Mouse (Mus musculus): Measurements from ENCODE around the gene Pir. TPM values are rescaled to one million over a fixed set of nuclear protein-coding genes. Genes with fewer than 3 reads are reported as not detected.
A peak's percentile ranks its signal among the peaks of the same experiment; 100 is the strongest.

Gene Pir
- polyA plus RNA-seq, 1 experiment from 2014 or later: 20.2 TPM

- H3K9me3 ChIP-seq (replicated peaks): no peaks in the 10 kb centered on the region
- ATAC-seq (ENCODE audit: low read depth): no peak
- H3K4me1 ChIP-seq (replicated peaks): no peaks in the 10 kb centered on the region
- H3K4me3 ChIP-seq (replicated peaks): no peak overlapping the region
- no peak for DNase-seq
- no peaks in the 10 kb centered on the region; the same call in 1 of the 2 replicates for H3K27me3 ChIP-seq
- no peak overlapping the region for H3K9ac ChIP-seq
- H3K4me2 ChIP-seq: no peak overlapping the region
- 69% methylated on average over 4 of the region's 4 CpGs for WGBS (ENCODE audit: insufficient replicate concordance)
- H3K27ac ChIP-seq: no peak overlapping the region
- no peaks in the 10 kb centered on the region for H3K36me3 ChIP-seq
These were observed 69.4 kb downstream of the Pir start for GRCm38 (mm10) chrX:164338591-164338990.

GRCm38 (mm10) chrX:164345359-164345938 lies 76.3 kb downstream of the Pir start:
- H3K4me1 ChIP-seq (replicated peaks): no peaks in the 10 kb centered on the region
- H3K27ac ChIP-seq: no peak overlapping the region
- H3K36me3 ChIP-seq: no peaks in the 10 kb centered on the region
- H3K27me3 ChIP-seq: no peaks in the 10 kb centered on the region
- 82% methylated on average over 4 of the region's 4 CpGs for WGBS (ENCODE audit: insufficient replicate concordance)
- H3K4me2 ChIP-seq: no peak overlapping the region
- no peak overlapping the region for H3K4me3 ChIP-seq (replicated peaks)
- ATAC-seq (ENCODE audit: low read depth) (no peak), DNase-seq (no peak)
- no peaks in the 10 kb centered on the region for H3K9me3 ChIP-seq (replicated peaks)
- H3K9ac ChIP-seq: no peak overlapping the region

GRCm38 (mm10) chrX:164348937-164349336 lies 79.8 kb downstream of the Pir start:
- Histone ChIP-seq H3K4me3 (replicated peaks) (no peak overlapping the region), H3K27me3 (no peaks in the 10 kb centered on the region), H3K9ac (no peak overlapping the region), H3K9me3 (replicated peaks) (no peaks in the 10 kb centered on the region), H3K4me2 (no peak overlapping the region), H3K27ac (no peak overlapping the region), H3K4me1 (replicated peaks) (no peaks in the 10 kb centered on the region), H3K36me3 (no peaks in the 10 kb centered on the region)
- WGBS (ENCODE audit: insufficient replicate concordance): 61% methylated on average over 3 of the region's 3 CpGs
- ATAC-seq (ENCODE audit: low read depth) (no peak), DNase-seq (no peak)

- no peak overlapping the region for H3K4me3 ChIP-seq (replicated peaks)
- no peak overlapping the region for H3K27ac ChIP-seq
- no peaks in the 10 kb centered on the region for H3K36me3 ChIP-seq
- no peak overlapping the region for H3K9ac ChIP-seq
- WGBS (ENCODE audit: insufficient replicate concordance): 66% methylated on average over 4 of the region's 4 CpGs
- DNase-seq (no peak), ATAC-seq (ENCODE audit: low read depth) (no peak)
- H3K27me3 ChIP-seq: no peaks in the 10 kb centered on the region
- no peak overlapping the region for H3K4me2 ChIP-seq
- no peaks in the 10 kb centered on the region for H3K4me1 ChIP-seq (replicated peaks)
- H3K9me3 ChIP-seq (replicated peaks): no peaks in the 10 kb centered on the region
These were observed 96.1 kb downstream of the Pir start for GRCm38 (mm10) chrX:164365153-164365865.

- ATAC-seq (ENCODE audit: low read depth): no peak
- no peaks in the 10 kb centered on the region for H3K36me3 ChIP-seq
- DNase-seq: no peak
- 68% methylated on average over 3 of the region's 3 CpGs for WGBS (ENCODE audit: insufficient replicate concordance)
- no peaks in the 10 kb centered on the region for H3K27me3 ChIP-seq
- no peaks in the 10 kb centered on the region for H3K9me3 ChIP-seq (replicated peaks)
- no peak overlapping the region for H3K4me3 ChIP-seq (replicated peaks)
- H3K9ac ChIP-seq: no peak overlapping the region
- H3K4me2 ChIP-seq: no peak overlapping the region
- no peak overlapping the region for H3K27ac ChIP-seq
- no peaks in the 10 kb centered on the region for H3K4me1 ChIP-seq (replicated peaks)
These were observed 101.4 kb downstream of the Pir start for GRCm38 (mm10) chrX:164370576-164370975.

- Histone ChIP-seq H3K9ac (no peak within 1 kb of the TSS), H3K4me2 (no peak within 1 kb of the TSS), H3K36me3 (no peaks in the 10 kb centered on the region), H3K27me3 (no peaks in the 10 kb centered on the region), H3K4me3 (replicated peaks) (no peak within 1 kb of the TSS), H3K4me1 (replicated peaks) (no peaks in the 10 kb centered on the region), H3K9me3 (replicated peaks) (no peaks in the 10 kb centered on the region), H3K27ac (no peak within 1 kb of the TSS)
- DNase-seq (no peak), ATAC-seq (ENCODE audit: low read depth) (no peak)
- 26% methylated on average over 3 of the region's 3 CpGs for WGBS (ENCODE audit: insufficient replicate concordance)
These were observed 103.9 kb downstream of the Pir start, which contains the start of gene Vegfd for GRCm38 (mm10) chrX:164373081-164373480. Gene Vegfd (plus strand): TSS chrX:164373378.

- H3K4me1 ChIP-seq (replicated peaks): no peaks in the 10 kb centered on the region
- WGBS (ENCODE audit: insufficient replicate concordance): 37% methylated on average over 5 of the region's 5 CpGs
- H3K36me3 ChIP-seq: no peaks in the 10 kb centered on the region
- no peak overlapping the region for H3K27ac ChIP-seq
- DNase-seq (no peak), ATAC-seq (ENCODE audit: low read depth) (no peak)
- H3K4me3 ChIP-seq (replicated peaks): no peak overlapping the region
- H3K9me3 ChIP-seq (replicated peaks): no peaks in the 10 kb centered on the region
- no peak overlapping the region for H3K4me2 ChIP-seq
- H3K27me3 ChIP-seq: no peaks in the 10 kb centered on the region
- H3K9ac ChIP-seq: no peak overlapping the region
These were observed 105.4 kb downstream of the Pir start for GRCm38 (mm10) chrX:164374586-164374985.

GRCm38 (mm10) chrX:164379721-164380120 lies 110.5 kb downstream of the Pir start:
- DNase-seq: no peak
- no peak overlapping the region for H3K4me3 ChIP-seq (replicated peaks)
- no peak for ATAC-seq (ENCODE audit: low read depth)

GRCm38 (mm10) chrX:164381618-164382408 lies 112.6 kb downstream of the Pir start:
- H3K9ac ChIP-seq: no peak overlapping the region
- 8% methylated on average over 33 of the region's 33 CpGs for WGBS (ENCODE audit: insufficient replicate concordance)

More at GRCm38 (mm10) chrX:164379721-164380120, 110.5 kb downstream of the Pir start:
- Histone ChIP-seq H3K27ac (no peak overlapping the region), H3K9me3 (replicated peaks) (no peaks in the 10 kb centered on the region), H3K9ac (no peak overlapping the region), H3K4me2 (no peak overlapping the region), H3K27me3 (no peaks in the 10 kb centered on the region), H3K36me3 (no peaks in the 10 kb centered on the region), H3K4me1 (replicated peaks) (0 out of 2 replicates have a peak, but pooled peaks cover 7% of the 10 kb centered on the region)
- WGBS (ENCODE audit: insufficient replicate concordance): 60% methylated on average over 4 of the region's 4 CpGs

GRCm38 (mm10) chrX:164394091-164394490 lies 124.9 kb downstream of the Pir start:
- Histone ChIP-seq H3K27ac (no peak overlapping the region), H3K36me3 (no peaks in the 10 kb centered on the region), H3K27me3 (no peaks in the 10 kb centered on the region), H3K4me3 (replicated peaks) (no peak overlapping the region), H3K9me3 (replicated peaks) (no peaks in the 10 kb centered on the region), H3K9ac (no peak overlapping the region), H3K4me1 (replicated peaks) (no peaks in the 10 kb centered on the region), H3K4me2 (no peak overlapping the region)
- ATAC-seq (ENCODE audit: low read depth): no peak
- 66% methylated on average over 4 of the region's 4 CpGs for WGBS (ENCODE audit: insufficient replicate concordance)
- DNase-seq: no peak

More at GRCm38 (mm10) chrX:164381618-164382408, 112.6 kb downstream of the Pir start:
- no peaks in the 10 kb centered on the region for H3K9me3 ChIP-seq (replicated peaks)
- peak overlapping the region; percentile 67 for H3K4me2 ChIP-seq
- H3K27me3 ChIP-seq: no peaks in the 10 kb centered on the region
- peak overlapping the region; percentile 36 for H3K4me3 ChIP-seq (replicated peaks)
- H3K36me3 ChIP-seq: no peaks in the 10 kb centered on the region
- 0 out of 2 replicates have a peak, but pooled peaks cover 7% of the 10 kb centered on the region for H3K4me1 ChIP-seq (replicated peaks)
- H3K27ac ChIP-seq: no peak overlapping the region
- ATAC-seq (ENCODE audit: low read depth): peak; percentile 99
- peak; percentile 77 for DNase-seq

- 37% methylated on average over 3 of the region's 3 CpGs for WGBS (ENCODE audit: insufficient replicate concordance)
- ATAC-seq (ENCODE audit: low read depth): no peak
- Histone ChIP-seq H3K27me3 (no peaks in the 10 kb centered on the region), H3K9ac (no peak overlapping the region), H3K4me1 (replicated peaks) (no peaks in the 10 kb centered on the region), H3K4me2 (no peak overlapping the region), H3K36me3 (no peaks in the 10 kb centered on the region), H3K9me3 (replicated peaks) (no peaks in the 10 kb centered on the region), H3K4me3 (replicated peaks) (no peak overlapping the region), H3K27ac (no peak overlapping the region)
- DNase-seq: no peak
These were observed 129.3 kb downstream of the Pir start for GRCm38 (mm10) chrX:164398456-164398855.

Data from liver, embryonic 13.5 days (tissue).